Mouse (Mus musculus) heart, postnatal 0 days (tissue): ENCODE data around the gene Rgp1. TPM values are rescaled to one million over a fixed set of nuclear protein-coding genes. Genes with fewer than 3 reads are reported as not detected.
A peak's percentile ranks its signal among the peaks of the same experiment; 100 is the strongest.

Source experiments
- ATAC-seq: fragments of 200-750 bp; cut with Nextera tagmentation; 2 replicates; pipeline ENCODE4 v1.8.0; 2017; ENCODE audit warnings: low read depth, moderate number of reproducible peaks, moderate library complexity; ENCODE audit not compliant: insufficient read depth
- DNase-seq: peaks from one replicate; pipeline ENCODE4 v3.0.0-alpha.2; 2016; ENCODE audit warnings: low spot score
- H3K27ac ChIP-seq: fragments of 300-500 bp; sonication (generic); 2 replicates; pipeline ENCODE4 v1.5.1; 2014; ENCODE audit warnings: low read depth, mild to moderate bottlenecking
- H3K27me3 ChIP-seq: fragments of 300-500 bp; sonication (generic); 2 replicates; pipeline ENCODE4 v1.6.1; 2014; ENCODE audit warnings: low read length, mixed read lengths; ENCODE audit not compliant: control insufficient read depth, insufficient read depth
- H3K36me3 ChIP-seq: fragments of 300-500 bp; sonication (generic); replicated peaks from 2 replicates; pipeline ENCODE4 v1.6.1; 2014; ENCODE audit warnings: low read length, mixed read lengths; ENCODE audit not compliant: control insufficient read depth, insufficient read depth
- H3K4me1 ChIP-seq: fragments of 300-500 bp; sonication (generic); 2 replicates; pipeline ENCODE4 v1.6.1; 2014; ENCODE audit warnings: antibody characterized with exemption; ENCODE audit not compliant: control insufficient read depth, insufficient read depth
- H3K4me2 ChIP-seq: fragments of 300-500 bp; sonication (generic); 2 replicates; pipeline ENCODE4 v1.6.1; 2014; ENCODE audit warnings: low read depth, mild to moderate bottlenecking, low read length, moderate library complexity
- H3K4me3 ChIP-seq: fragments of 300-500 bp; sonication (generic); 2 replicates; pipeline ENCODE4 v1.5.1; 2014; ENCODE audit warnings: low read depth, low read length
- H3K9ac ChIP-seq: fragments of 300-500 bp; sonication (generic); replicated peaks from 2 replicates; pipeline ENCODE4 v1.6.1; 2014; ENCODE audit warnings: low read depth, low read length, mixed read lengths
- H3K9me3 ChIP-seq: fragments of 300-500 bp; sonication (generic); replicated peaks from 2 replicates; pipeline ENCODE4 v1.6.1; 2016; ENCODE audit warnings: low read length; ENCODE audit not compliant: control insufficient read depth
- CTCF ChIP-seq: IDR thresholded peaks from 2 replicates; pipeline ENCODE4 v1.5.1; 2016; ENCODE audit warnings: antibody characterized with exemption, control low read depth, low read depth
- EP300 ChIP-seq: IDR thresholded peaks from 2 replicates; pipeline ENCODE4 v1.6.1; 2016; ENCODE audit warnings: antibody characterized with exemption, low read depth
- WGBS: fragments of 180-500 bp; shearing (Covaris S2); extraction: QIAGEN DNeasy Blood & Tissue Kit; methylation state at CpG from one replicate; pipeline ENCODE4 v1.1.7; 2014; 5-methylcytosine and 5-hydroxymethylcytosine counted together
- polyA plus RNA-seq: library from polyadenylated mRNA; unstranded; fragments of >200 nt; fragmentation: Nextera tagmentation; extraction: Ambion mirVana; gene quantifications from 2 replicates; pipeline ENCODE4 v1.2.1, GENCODE M21; 2015
- total RNA-seq: library from RNA; depleted of rRNA; stranded (reverse); fragments of >200 nt; gene quantifications from 2 replicates; pipeline ENCODE4 v1.2.3, GENCODE M21; 2014; ENCODE audit warnings: low replicate concordance

Rgp1 gene
- total and polyA plus RNA-seq, 2 experiments from 2014 or later = 10.8 to 12.4 TPM

GRCm38 (mm10) chr4:43562769-43563600 is 15.5 kb upstream of the Rgp1 start:
- H3K4me2 ChIP-seq = peak overlapping the region; percentile 81
- under 1% methylated on average over 22 of the region's 22 CpGs for whole genome bisulfite sequencing
- H3K27me3 ChIP-seq = no peaks in the 10 kb centered on the region
- peak overlapping the region; percentile 99 for H3K27ac ChIP-seq
- peak overlapping the region; percentile 93 for H3K9ac ChIP-seq
- ATAC-seq (peak; percentile 0; the same call in 1 of the 2 replicates), DNase-seq (peak; percentile 36)
- TF ChIP-seq CTCF = no peak
- TF ChIP-seq EP300 = no peak
- no peaks in the 10 kb centered on the region for H3K9me3 ChIP-seq
- peak overlapping the region; percentile 87 for H3K4me3 ChIP-seq
- peaks cover 43% of the 10 kb centered on the region for H3K4me1 ChIP-seq
- peaks cover 38% of the 10 kb centered on the region for H3K36me3 ChIP-seq

- TF ChIP-seq EP300 = no peak
- TF ChIP-seq CTCF = no peak
- peak overlapping the region; percentile 81 for H3K4me2 ChIP-seq
- ATAC-seq = no peak
- peak overlapping the region; percentile 87 for H3K4me3 ChIP-seq
- peaks cover 37% of the 10 kb centered on the region for H3K4me1 ChIP-seq
- no peaks in the 10 kb centered on the region for H3K27me3 ChIP-seq
- no peak for DNase-seq
- peak overlapping the region; percentile 93; the same call in 1 of the 2 replicates for H3K9ac ChIP-seq
- H3K27ac ChIP-seq = no peak overlapping the region
- H3K36me3 ChIP-seq = peaks cover 43% of the 10 kb centered on the region
- H3K9me3 ChIP-seq = no peaks in the 10 kb centered on the region
- WGBS = 28% methylated on average over 4 of the region's 4 CpGs
These were observed 15.0 kb upstream of the Rgp1 start for GRCm38 (mm10) chr4:43563601-43563875.

GRCm38 (mm10) chr4:43564231-43564630 is 14.3 kb upstream of the Rgp1 start:
- ATAC-seq (no peak), DNase-seq (peak; percentile 26)
- Histone ChIP-seq H3K9me3 (no peaks in the 10 kb centered on the region), H3K4me3 (no peak overlapping the region), H3K36me3 (peaks cover 50% of the 10 kb centered on the region), H3K4me1 (peaks cover 31% of the 10 kb centered on the region), H3K27ac (peak overlapping the region; percentile 39; the same call in 1 of the 2 replicates), H3K9ac (no peak overlapping the region), H3K4me2 (peak overlapping the region; percentile 6; the same call in 1 of the 2 replicates), H3K27me3 (no peaks in the 10 kb centered on the region)
- TF ChIP-seq EP300 (no peak), CTCF (no peak)
- 22% methylated on average over 2 of the region's 2 CpGs for WGBS

- ATAC-seq = no peak
- WGBS = 95% methylated on average over 9 of the region's 9 CpGs
- H3K9ac ChIP-seq = no peak overlapping the region
These were observed 11.4 kb upstream of the Rgp1 start for GRCm38 (mm10) chr4:43567140-43567539.

GRCm38 (mm10) chr4:43571395-43572045 is 7.0 kb upstream of the Rgp1 start:
- H3K27me3 ChIP-seq = no peaks in the 10 kb centered on the region
- H3K9ac ChIP-seq = no peak overlapping the region
- H3K4me3 ChIP-seq = no peak overlapping the region
- 78% methylated on average over 6 of the region's 6 CpGs for WGBS
- no peak for DNase-seq
- H3K4me2 ChIP-seq = no peak overlapping the region
- H3K36me3 ChIP-seq = peaks cover 78% of the 10 kb centered on the region
- peaks cover 10% of the 10 kb centered on the region for H3K4me1 ChIP-seq
- H3K27ac ChIP-seq = no peak overlapping the region
- no peaks in the 10 kb centered on the region for H3K9me3 ChIP-seq
- ATAC-seq = no peak
- no peak for TF ChIP-seq CTCF
- no peak for TF ChIP-seq EP300

More at GRCm38 (mm10) chr4:43567140-43567539, 11.4 kb upstream of the Rgp1 start:
- peaks cover 13% of the 10 kb centered on the region for H3K4me1 ChIP-seq
- no peak for DNase-seq
- no peaks in the 10 kb centered on the region for H3K27me3 ChIP-seq
- no peak overlapping the region for H3K4me2 ChIP-seq
- TF ChIP-seq CTCF (no peak), EP300 (no peak)
- H3K27ac ChIP-seq = no peak overlapping the region
- H3K4me3 ChIP-seq = no peak overlapping the region
- H3K36me3 ChIP-seq = peaks cover 79% of the 10 kb centered on the region
- H3K9me3 ChIP-seq = no peaks in the 10 kb centered on the region
